Mouse (Mus musculus): ENCODE results near the gene Ric3.

GRCm38 (mm10) chr7:109009260-109009659 lies 73.9 kb downstream of the Ric3 start:
- TF ChIP-seq POLR2A (IDR thresholded peaks at IDR 0.05; ENCODE audit: low read depth, low read length) (no peak), CTCF (IDR thresholded peaks at IDR 0.05; ENCODE audit: extremely low read depth, insufficient read depth, insufficient read length, insufficient replicate concordance) (no peak)
